Mouse (Mus musculus) heart, postnatal 10 days (tissue): ENCODE measurements around the gene Glb1l. TPM values are rescaled to one million over a fixed set of nuclear protein-coding genes. Genes with fewer than 3 reads are reported as not detected.

Experiments
- DNase-seq, 2 experiments: peaks; one replicate each; pipeline ENCODE4 v3.0.0; 2021
- intact Hi-C: fragments of 180-260 bp; cut with DNase I; formaldehyde crosslinking; loops from one replicate; pipeline ENCODE4 v1.15.1; 2025
- total RNA-seq, 2 experiments: library from RNA; stranded (reverse); gene quantifications; 2 replicates each; pipeline ENCODE4 v1.2.3; 2021

Glb1l gene
- total RNA-seq, 2 experiments from 2014 or later: 9.9 to 10.5 TPM

DNA sequence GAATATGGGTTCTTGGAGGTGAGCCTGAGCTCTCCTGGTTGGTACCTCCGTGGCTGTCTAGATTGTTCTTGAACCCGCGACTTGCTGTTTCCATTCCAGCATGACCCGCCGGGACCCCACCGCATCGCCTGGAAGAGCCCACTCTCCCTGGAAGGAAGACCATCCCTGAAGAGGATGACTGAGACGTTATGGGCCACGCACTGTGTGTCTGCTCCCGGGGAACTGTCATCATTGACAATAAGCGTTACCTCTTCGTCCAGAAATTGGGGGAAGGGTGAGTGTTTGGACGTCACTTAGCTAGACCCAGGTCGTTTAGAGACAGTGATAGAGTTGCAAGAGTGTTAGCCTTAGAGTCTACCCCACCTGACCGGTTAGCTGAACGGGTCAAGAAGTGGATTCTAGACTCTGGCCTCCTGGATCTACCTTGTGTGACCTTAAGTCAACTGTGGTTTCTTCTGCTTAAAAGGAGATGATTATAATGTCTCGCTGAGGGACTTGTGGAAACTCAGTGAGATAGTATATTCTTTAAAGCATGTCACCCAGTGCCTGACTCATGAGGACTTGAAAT lies 612 bp upstream of the Glb1l start:
- DNase-seq: no peak
- intact Hi-C loops: no loop called here

DNA sequence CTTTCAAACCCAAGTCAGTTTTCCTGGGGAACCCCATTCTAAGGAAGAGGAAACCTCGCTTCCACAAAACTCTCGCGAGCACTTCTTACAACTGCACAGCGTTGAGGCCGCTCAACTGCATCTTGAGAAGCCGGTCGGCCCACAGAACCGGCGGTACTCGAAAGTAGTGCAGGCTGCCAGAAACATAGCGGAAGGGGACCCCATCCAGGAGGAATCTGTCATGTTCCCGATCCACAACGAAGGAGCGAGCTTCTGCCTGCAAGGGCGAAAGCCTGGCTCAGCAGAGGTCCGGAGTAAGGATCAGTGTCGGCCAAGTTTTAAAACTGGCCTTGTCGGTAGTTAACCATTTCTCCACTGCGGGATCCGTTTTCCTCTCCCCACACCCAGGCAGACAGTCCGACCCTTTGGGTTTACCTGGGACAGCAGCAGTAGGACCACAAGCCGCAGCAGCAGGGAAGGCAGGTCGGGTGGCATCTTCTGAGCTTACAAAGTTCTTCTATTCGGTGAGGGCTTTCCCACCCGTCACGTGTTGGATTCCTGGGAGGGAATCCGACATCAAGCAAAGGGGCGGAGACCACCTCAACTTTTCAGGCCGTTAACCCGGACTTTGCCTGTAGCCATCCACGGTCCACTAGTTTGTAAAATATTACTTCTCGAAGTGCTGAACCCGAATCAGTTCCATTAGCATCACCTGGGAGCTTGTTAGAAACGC lies 1.5 kb downstream of the Glb1l start:
- peak; percentile 60 to 68 for DNase-seq
- intact Hi-C loops: loop anchor here (1.0 kb wide), 1 partner anchor 17 kb away; the partner anchor contains the start of genes Ankzf1 and Atg9a

DNA sequence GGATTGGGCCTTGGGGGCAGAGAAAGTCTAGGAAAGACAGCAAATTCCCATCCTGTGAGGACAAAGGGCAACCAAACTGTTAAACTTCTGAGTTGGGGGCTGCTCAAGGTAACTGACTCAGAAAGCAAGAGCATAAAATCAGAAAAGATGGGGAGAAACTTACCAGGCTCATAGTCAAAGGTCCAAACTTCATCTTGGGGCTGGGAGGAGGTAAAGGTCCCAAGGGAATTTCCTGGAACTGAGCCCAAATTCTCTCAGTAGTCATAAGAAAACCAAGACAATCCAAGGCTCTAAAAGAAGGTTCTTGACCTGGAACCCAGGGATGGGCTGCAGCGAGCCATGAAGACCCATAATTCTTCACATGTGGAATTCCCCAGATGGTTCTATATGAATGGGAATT lies 9.4 kb downstream of the Glb1l start:
- no peak for DNase-seq
- intact Hi-C loops: no loop called here

- DNase-seq: peak; percentile 38 to 48
- intact Hi-C loops: loop anchor here (1.0 kb wide), 1 partner anchor 17 kb away; no protein-coding TSS in a partner anchor
Measured at GRCm38 (mm10) chr1:75192452-75192851, 18.2 kb downstream of the Glb1l start.

DNA sequence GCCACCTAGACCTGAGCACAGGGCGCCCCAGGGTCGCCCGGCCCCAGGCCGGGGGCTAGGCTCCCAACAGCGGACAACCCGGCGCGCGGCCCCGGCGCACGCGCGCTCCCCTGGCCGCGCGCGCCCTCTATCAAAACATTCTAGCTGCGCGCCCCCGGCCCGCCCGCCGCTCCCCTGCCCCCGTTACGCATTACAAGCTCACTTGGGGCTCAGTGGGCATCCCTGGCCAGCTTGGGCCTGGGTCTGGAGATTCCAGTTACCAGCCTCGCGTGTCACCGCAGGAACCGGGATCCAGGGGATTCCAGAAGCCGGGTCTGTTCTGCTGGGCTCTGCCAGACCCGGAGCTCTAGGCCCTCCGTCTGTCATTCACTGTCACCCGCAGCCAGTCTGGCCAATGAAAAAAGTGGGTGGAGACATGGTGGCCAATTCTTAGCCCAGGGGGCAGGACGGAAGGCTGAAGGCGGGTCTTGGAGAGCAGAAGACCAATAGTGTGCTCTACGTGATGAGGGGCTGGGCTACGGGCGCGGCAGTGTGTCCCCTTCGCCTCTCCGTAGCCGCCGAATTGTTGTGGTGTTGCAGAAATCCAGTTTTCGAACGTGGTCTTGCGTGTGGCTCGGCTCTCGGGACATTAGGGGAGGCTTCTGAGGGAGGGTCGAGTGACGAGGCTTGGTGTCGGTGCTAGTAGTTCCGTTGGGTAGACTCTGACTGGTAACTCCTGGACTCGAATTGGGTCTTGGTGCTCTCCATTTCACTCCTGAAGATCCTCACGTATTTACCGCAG lies 18.8 kb downstream of the Glb1l start, which contains the start of the genes Ankzf1 and Atg9a:
TSS of gene Ankzf1 (plus strand) at position 530 of the 781 bp plus-strand sequence.
TSS of gene Atg9a (minus strand) at position 575 of the 781 bp plus-strand sequence.
- peak; percentile 97 for DNase-seq
- intact Hi-C loops: loop anchor here (1.0 kb wide), 1 partner anchor 17 kb away; no protein-coding TSS in a partner anchor

DNA sequence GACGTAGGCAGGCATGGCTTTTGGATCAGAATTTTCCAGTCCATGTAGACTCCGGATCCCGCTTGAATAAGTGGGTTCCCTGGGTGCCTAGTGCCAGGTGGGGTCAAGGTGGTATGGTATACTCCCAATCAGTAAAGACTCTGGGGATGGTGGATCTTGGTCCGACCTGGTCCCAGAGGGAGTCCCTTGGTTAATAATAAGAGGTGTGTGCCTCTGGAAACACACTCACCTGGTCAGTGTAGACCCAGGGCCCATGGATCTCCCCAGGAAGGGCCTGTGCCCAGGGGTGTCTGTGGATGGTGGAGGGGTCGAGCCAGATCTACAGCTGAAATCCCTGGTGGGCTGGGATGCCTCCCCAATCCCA lies 19.4 kb downstream of the Glb1l start:
- DNase-seq: no peak
- intact Hi-C loops: no loop called here

DNA sequence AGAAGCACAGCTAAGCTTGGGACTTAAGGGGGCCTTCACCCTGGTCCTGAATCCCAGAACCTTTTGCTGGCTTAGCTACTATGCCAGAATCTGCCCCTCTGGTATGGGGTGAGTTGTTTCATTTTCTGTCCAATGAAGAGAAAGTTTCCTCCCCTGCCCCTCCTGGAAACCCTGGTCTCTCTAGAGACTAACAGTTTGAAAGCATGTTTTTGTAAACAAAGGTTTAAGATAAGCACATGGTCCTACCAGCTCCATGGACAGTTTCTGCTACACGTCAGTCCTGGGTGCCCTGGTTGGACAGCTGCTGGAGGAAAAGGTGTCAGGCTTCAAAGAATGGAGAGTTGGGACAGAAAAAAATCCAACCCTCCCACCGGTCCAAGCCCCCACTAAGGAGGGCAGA lies 20.0 kb downstream of the Glb1l start:
- intact Hi-C loops: no loop called here
- no peak for DNase-seq

- no peak for DNase-seq
- intact Hi-C loops: no loop called here
Measured at GRCm38 (mm10) chr1:75187914-75188483, 22.6 kb downstream of the Glb1l start.

GRCm38 (mm10) chr1:75187126-75187525 lies 23.5 kb downstream of the Glb1l start:
- no peak for DNase-seq

DNA sequence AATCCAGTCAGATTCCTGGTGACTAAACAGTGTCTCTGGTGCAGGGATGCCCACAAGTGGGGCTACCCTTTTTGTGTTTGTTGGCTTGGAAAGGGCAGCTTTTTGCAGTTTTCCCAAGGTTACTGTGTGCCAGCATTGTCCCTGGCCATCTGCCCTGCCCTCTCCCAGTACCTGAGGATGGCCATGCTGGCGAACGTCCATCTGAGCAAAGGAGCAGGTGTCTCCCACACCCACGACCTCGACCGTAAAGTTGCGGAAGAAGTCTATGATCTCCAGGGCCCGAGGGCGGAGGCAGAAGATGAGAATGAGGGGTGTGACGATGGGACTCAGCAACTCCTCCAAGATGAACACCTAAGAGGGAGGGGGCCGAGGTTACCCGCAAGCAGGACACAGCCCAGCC lies 25.1 kb downstream of the Glb1l start:
- intact Hi-C loops: no loop called here
- DNase-seq: no peak

More at GRCm38 (mm10) chr1:75187126-75187525, 23.5 kb downstream of the Glb1l start:
- intact Hi-C loops: no loop called here

- intact Hi-C loops: no loop called here
- DNase-seq: no peak
Measured at GRCm38 (mm10) chr1:75182160-75182559, 28.5 kb downstream of the Glb1l start.

- intact Hi-C loops: no loop called here
- DNase-seq: no peak
Measured at GRCm38 (mm10) chr1:75181377-75181870, 29.2 kb downstream of the Glb1l start.

GRCm38 (mm10) chr1:75180741-75181140 lies 29.9 kb downstream of the Glb1l start:
- no peak for DNase-seq
- intact Hi-C loops: no loop called here

- peak; percentile 92 to 93 for DNase-seq
- intact Hi-C loops: no loop called here
Measured at GRCm38 (mm10) chr1:75180105-75180590, 30.5 kb downstream of the Glb1l start, which contains the start of gene Abcb6. Gene Abcb6, minus strand, starts transcription at chr1:75180392.

DNA sequence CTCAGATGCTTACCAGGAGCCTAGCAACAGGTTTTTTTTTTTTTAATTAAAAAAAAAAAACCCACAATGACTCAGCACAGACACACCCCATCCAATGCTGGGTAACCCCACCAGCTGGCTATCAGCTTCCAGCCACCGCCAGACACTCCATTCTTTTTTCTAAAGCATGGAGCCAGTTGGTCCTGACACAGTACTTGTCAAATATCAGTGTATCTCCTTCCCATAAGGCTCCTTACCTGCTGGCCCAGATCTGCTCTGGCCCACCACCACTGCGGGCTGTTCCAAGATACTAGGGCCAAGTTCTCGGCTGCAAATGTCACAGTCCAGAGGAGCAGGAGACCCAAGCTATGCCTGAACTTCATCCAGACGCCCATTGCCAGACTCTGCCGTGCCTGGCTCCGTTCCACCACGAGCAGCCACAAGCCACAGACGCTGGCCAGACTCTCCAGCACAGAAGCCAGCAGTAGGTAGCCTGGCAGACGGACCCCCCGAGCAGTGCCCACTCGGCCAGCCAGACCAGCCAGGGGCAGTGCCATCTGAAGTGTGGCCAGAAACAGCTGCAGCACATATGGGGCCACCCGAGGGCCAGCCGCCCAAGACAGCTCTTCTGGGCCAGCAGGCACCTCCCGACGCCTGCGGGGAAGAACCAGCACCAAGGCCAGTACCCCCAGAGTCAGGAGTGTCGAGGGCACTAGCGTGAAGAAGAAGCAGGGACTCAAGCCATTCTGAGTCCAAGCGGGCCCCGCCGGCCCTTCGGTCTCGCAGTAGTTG lies 31.1 kb downstream of the Glb1l start:
- DNase-seq: peak; percentile 59 to 61
- intact Hi-C loops: no loop called here

DNA sequence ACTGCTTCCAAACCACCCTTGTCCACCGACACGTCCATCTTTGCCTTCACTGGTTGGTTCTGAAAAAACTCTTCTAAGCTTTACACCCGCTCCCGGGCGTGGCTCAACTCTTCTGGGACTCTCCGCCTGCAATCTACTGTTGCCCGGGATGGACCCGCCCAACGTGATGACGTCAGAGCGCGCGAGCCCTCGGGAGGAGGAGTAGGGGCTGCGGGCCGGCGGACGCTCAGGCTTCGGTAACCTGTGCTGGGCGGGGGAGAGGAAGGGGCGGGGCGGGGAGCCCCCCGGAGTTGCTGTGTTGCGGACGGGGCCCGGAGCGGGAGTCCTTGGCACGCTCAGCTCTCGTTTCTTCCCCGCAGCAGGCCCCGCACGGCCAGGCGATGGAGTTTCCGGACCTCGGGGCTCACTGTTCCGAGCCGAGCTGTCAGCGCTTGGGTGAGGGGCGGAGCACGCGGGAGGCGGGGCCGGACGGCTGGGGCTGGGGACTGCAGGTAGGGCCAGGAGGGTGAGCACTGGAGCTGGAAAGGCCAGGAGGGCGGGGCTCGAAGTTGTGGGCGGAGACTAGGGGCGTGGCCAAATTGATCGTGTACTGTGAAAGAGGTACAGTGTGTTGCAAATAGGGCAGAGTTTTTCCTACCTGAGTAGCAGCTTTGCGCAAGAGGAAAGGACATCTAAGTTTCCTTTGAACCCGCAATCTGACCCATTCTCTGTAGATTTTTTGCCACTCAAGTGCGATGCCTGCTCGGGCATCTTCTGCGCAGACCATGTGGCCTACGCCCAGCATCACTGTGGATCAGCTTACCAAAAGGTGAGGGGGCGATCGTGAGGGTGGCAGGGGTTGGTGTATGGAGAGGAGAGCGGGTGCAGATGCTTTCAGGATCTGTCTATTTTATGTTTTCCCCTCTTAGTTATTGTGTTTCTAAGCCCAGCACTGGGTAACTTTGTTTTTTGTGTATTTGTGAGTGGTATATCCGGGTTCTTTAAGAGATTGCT lies 41.8 kb downstream of the Glb1l start, which contains the start of gene Zfand2b:
TSS of gene Zfand2b (plus strand) at position 175 of the 993 bp plus-strand sequence.
- intact Hi-C loops: loop anchor here (2.0 kb wide), 1 partner anchor 26 kb away; the partner anchor contains the start of genes Cnppd1 and Retreg2
- peak; percentile 97 to 98 for DNase-seq

GRCm38 (mm10) chr1:75168093-75168471 lies 42.5 kb downstream of the Glb1l start:
- intact Hi-C loops: loop anchor here (2.0 kb wide), 1 partner anchor 25 kb away; the partner anchor contains the start of genes Cnppd1 and Retreg2
- DNase-seq: no peak

- intact Hi-C loops: no loop called here
- DNase-seq: no peak
Measured at GRCm38 (mm10) chr1:75160256-75160617, 50.4 kb downstream of the Glb1l start.
